Mouse (Mus musculus) brown adipose tissue, adult 24 weeks (tissue): ENCODE data around the gene Hsd17b10. TPM values are rescaled to one million over a fixed set of nuclear protein-coding genes. Genes with fewer than 3 reads are reported as not detected.
A peak's percentile ranks its signal among the peaks of the same experiment; 100 is the strongest.

Source experiments
- H3K27ac ChIP-seq: fragments of 200-500 bp; replicated peaks from 2 replicates; pipeline ENCODE4 v1.5.1; 2012; ENCODE audit warnings: low read depth, mild to moderate bottlenecking, low read length
- H3K4me1 ChIP-seq: fragments of 200-500 bp; 2 replicates; pipeline ENCODE4 v1.6.1; 2012; ENCODE audit warnings: low read length, mixed read lengths; ENCODE audit not compliant: control insufficient read depth, insufficient read depth, insufficient read length
- H3K4me3 ChIP-seq: fragments of 200-500 bp; 2 replicates; pipeline ENCODE4 v1.5.1; 2012; ENCODE audit warnings: low read depth, mild to moderate bottlenecking, low read length, moderate library complexity; ENCODE audit not compliant: insufficient read depth
- polyA plus RNA-seq: library from polyadenylated mRNA; stranded (reverse); fragments of >200 nt; gene quantifications from 2 replicates; pipeline ENCODE4 v1.2.4, GENCODE M21; 2012; ENCODE audit not compliant: missing spikeins, insufficient read depth, insufficient read length

The Hsd17b10 gene
- 221 and 367 TPM in 2 replicates for polyA plus RNA-seq

GRCm38 (mm10) chrX:152001737-152002710 is at the start of gene Hsd17b10:
Gene Hsd17b10 (plus strand): TSS chrX:152001845.
- Histone ChIP-seq H3K27ac (peak within 1 kb of the TSS; percentile 70), H3K4me3 (peak within 1 kb of the TSS; percentile 63), H3K4me1 (no peaks in the 10 kb centered on the region)

GRCm38 (mm10) chrX:151999006-151999710 is 2.5 kb upstream of the Hsd17b10 start:
- H3K4me3 ChIP-seq: no peak overlapping the region
- no peaks in the 10 kb centered on the region for H3K4me1 ChIP-seq
- no peak overlapping the region for H3K27ac ChIP-seq

GRCm38 (mm10) chrX:152001182-152001684 is 412 bp upstream of the Hsd17b10 start:
- H3K4me3 ChIP-seq: peak overlapping the region; percentile 48
- H3K27ac ChIP-seq: peak overlapping the region; percentile 70
- no peaks in the 10 kb centered on the region for H3K4me1 ChIP-seq

- no peaks in the 10 kb centered on the region for H3K4me1 ChIP-seq
- no peak overlapping the region for H3K4me3 ChIP-seq
- H3K27ac ChIP-seq: no peak overlapping the region
Measured at GRCm38 (mm10) chrX:152002865-152003264, 1.2 kb downstream of the Hsd17b10 start.

- no peaks in the 10 kb centered on the region for H3K4me1 ChIP-seq
- H3K4me3 ChIP-seq: no peak overlapping the region
- H3K27ac ChIP-seq: no peak overlapping the region
Measured at GRCm38 (mm10) chrX:152007863-152008262, 6.2 kb downstream of the Hsd17b10 start.

GRCm38 (mm10) chrX:152015752-152016150 is 14.1 kb downstream of the Hsd17b10 start:
- H3K4me1 ChIP-seq: no peaks in the 10 kb centered on the region
- peak overlapping the region; percentile 86 for H3K27ac ChIP-seq
- H3K4me3 ChIP-seq: peak overlapping the region; percentile 70

GRCm38 (mm10) chrX:152016151-152017145 is 14.8 kb downstream of the Hsd17b10 start, which contains the start of the genes Ribc1 and Smc1a:
Gene Ribc1 (minus strand): TSS chrX:152016295.
Gene Smc1a (plus strand): TSS chrX:152016428.
- H3K27ac ChIP-seq: peak within 1 kb of the TSS; percentile 98
- no peaks in the 10 kb centered on the region for H3K4me1 ChIP-seq
- H3K4me3 ChIP-seq: peak within 1 kb of the TSS; percentile 78

GRCm38 (mm10) chrX:152017186-152017585 is 15.5 kb downstream of the Hsd17b10 start:
- Histone ChIP-seq H3K27ac (peak overlapping the region; percentile 15; the same call in 1 of the 2 replicates), H3K4me1 (no peaks in the 10 kb centered on the region), H3K4me3 (peak overlapping the region; percentile 78)

- Histone ChIP-seq H3K4me1 (no peaks in the 10 kb centered on the region), H3K4me3 (no peak overlapping the region), H3K27ac (no peak overlapping the region)
Measured at GRCm38 (mm10) chrX:152019294-152019693, 17.6 kb downstream of the Hsd17b10 start.

- no peaks in the 10 kb centered on the region for H3K4me1 ChIP-seq
- H3K27ac ChIP-seq: no peak overlapping the region
- no peak overlapping the region for H3K4me3 ChIP-seq
Measured at GRCm38 (mm10) chrX:152039865-152040264, 38.2 kb downstream of the Hsd17b10 start.

- no peak overlapping the region for H3K4me3 ChIP-seq
- H3K27ac ChIP-seq: no peak overlapping the region
Measured at GRCm38 (mm10) chrX:152047230-152047629, 45.6 kb downstream of the Hsd17b10 start.

GRCm38 (mm10) chrX:152052546-152052945 is 50.9 kb downstream of the Hsd17b10 start:
- no peak overlapping the region for H3K4me3 ChIP-seq
- no peak overlapping the region for H3K27ac ChIP-seq
- no peaks in the 10 kb centered on the region for H3K4me1 ChIP-seq

More at GRCm38 (mm10) chrX:152047230-152047629, 45.6 kb downstream of the Hsd17b10 start:
- H3K4me1 ChIP-seq: no peaks in the 10 kb centered on the region
